Mouse (Mus musculus): ENCODE data around the gene Reln.

Reln gene

GRCm38 (mm10) chr5:21934173-21934698 lies 410.3 kb downstream of the Reln start:
- DNase-seq (ENCODE audit: low spot score in 2 of 2) = no peak

- DNase-seq (ENCODE audit: low spot score in 2 of 2) = no peak
Observed at GRCm38 (mm10) chr5:21933340-21934075, 411.0 kb downstream of the Reln start.

- DNase-seq (ENCODE audit: low spot score in 2 of 2) = no peak
Observed at GRCm38 (mm10) chr5:21931151-21931550, 413.4 kb downstream of the Reln start.

GRCm38 (mm10) chr5:21920310-21920709 lies 424.2 kb downstream of the Reln start:
- no peak for DNase-seq (ENCODE audit: low spot score in 2 of 2)

GRCm38 (mm10) chr5:21919281-21919780 lies 425.2 kb downstream of the Reln start:
- no peak for DNase-seq (ENCODE audit: low spot score in 2 of 2)

GRCm38 (mm10) chr5:21915973-21916372 lies 428.5 kb downstream of the Reln start:
- DNase-seq (ENCODE audit: low spot score in 2 of 2) = no peak

GRCm38 (mm10) chr5:21914776-21915175 lies 429.7 kb downstream of the Reln start:
- DNase-seq (ENCODE audit: low spot score in 2 of 2) = no peak

GRCm38 (mm10) chr5:21912835-21913530 lies 431.5 kb downstream of the Reln start:
- no peak for DNase-seq (ENCODE audit: low spot score in 2 of 2)

GRCm38 (mm10) chr5:21910726-21911125 lies 433.8 kb downstream of the Reln start:
- DNase-seq (ENCODE audit: low spot score in 2 of 2) = no peak

- no peak for DNase-seq (ENCODE audit: low spot score in 2 of 2)
Observed at GRCm38 (mm10) chr5:21909713-21910112, 434.8 kb downstream of the Reln start.

GRCm38 (mm10) chr5:21901411-21901810 lies 443.1 kb downstream of the Reln start:
- no peak for DNase-seq (ENCODE audit: low spot score in 2 of 2)

GRCm38 (mm10) chr5:21900891-21901290 lies 443.6 kb downstream of the Reln start:
- no peak for DNase-seq (ENCODE audit: low spot score in 2 of 2)

GRCm38 (mm10) chr5:21898875-21899274 lies 445.6 kb downstream of the Reln start:
- no peak for DNase-seq (ENCODE audit: low spot score in 2 of 2)

- no peak for DNase-seq (ENCODE audit: low spot score in 2 of 2)
Observed at GRCm38 (mm10) chr5:21896586-21896985, 447.9 kb downstream of the Reln start.

GRCm38 (mm10) chr5:21894168-21894567 lies 450.3 kb downstream of the Reln start:
- DNase-seq (ENCODE audit: low spot score in 2 of 2) = no peak

GRCm38 (mm10) chr5:21866750-21867149 lies 477.8 kb downstream of the Reln start:
- no peak for DNase-seq (ENCODE audit: low spot score in 2 of 2)

GRCm38 (mm10) chr5:21866311-21866712 lies 478.2 kb downstream of the Reln start:
- peak; percentile 5 to 24 for DNase-seq (ENCODE audit: low spot score in 2 of 2)

- DNase-seq (ENCODE audit: low spot score in 2 of 2) = no peak
Observed at GRCm38 (mm10) chr5:21865346-21866107, 479.0 kb downstream of the Reln start, which contains the start of gene Slc26a5. Slc26a5 (minus strand) TSS chr5:21865604.

- DNase-seq (ENCODE audit: low spot score in 2 of 2) = no peak
Observed at GRCm38 (mm10) chr5:21858653-21859052, 485.8 kb downstream of the Reln start.

- no peak for DNase-seq (ENCODE audit: low spot score in 2 of 2)
Observed at GRCm38 (mm10) chr5:21851679-21852340, 492.7 kb downstream of the Reln start.

GRCm38 (mm10) chr5:21847438-21847837 lies 497.1 kb downstream of the Reln start:
- no peak for DNase-seq (ENCODE audit: low spot score in 2 of 2)
